ENCODE assay signal across 25 mouse cellular contexts in the genomic region with DNA sequence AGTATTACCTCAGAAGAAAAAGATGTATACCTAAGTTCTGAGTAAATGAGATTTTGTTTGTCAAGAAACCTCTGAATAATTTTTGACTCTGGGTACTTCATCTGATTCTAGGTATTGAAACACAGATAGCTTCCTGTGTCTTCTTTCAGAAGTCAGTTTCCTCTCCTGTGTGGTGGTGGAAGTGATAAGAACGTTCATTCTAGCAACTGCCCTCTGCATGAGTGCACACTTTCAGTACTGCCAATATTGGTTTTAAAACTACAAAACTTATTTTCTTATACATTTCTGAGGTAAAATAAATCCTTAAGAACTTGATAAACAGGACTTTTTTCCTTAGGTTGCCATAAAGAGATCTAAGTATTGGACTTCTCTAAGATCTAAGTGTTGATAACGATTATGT.
DNase-seq lines count a peak whose midpoint lies in the region; ATAC-seq lines count a peak whose summit lies in the region.
"Had no signal": no experiment of that assay in that cellular context is flagged by ENCODE, and none has a peak within 500 bp of the region (broad histone marks: within the 10 kb centered on the region; RNA-seq: fewer than 3 reads in every experiment).

No protein-coding gene starts in this region.

- ATAC-seq in CD4-positive, CD25-positive, alpha-beta regulatory T cell, adult 4 months, result peak; percentile 85
- peak; percentile 76 for ATAC-seq in common myeloid progenitor, adult 5-6 weeks (replicated peaks; ENCODE audit: low read depth, poor library complexity, severe bottlenecking)
- peak; percentile 79 for ATAC-seq in megakaryocyte-erythroid progenitor cell, adult 5-6 weeks (replicated peaks; ENCODE audit: low FRiP score, low TSS enrichment, poor library complexity, severe bottlenecking)
- no peak for ATAC-seq in hindbrain, embryonic 13.5 days (ENCODE audit: low FRiP score)
- no peak for ATAC-seq in midbrain, embryonic 11.5 days (ENCODE audit: low FRiP score)
- ATAC-seq: forebrain, embryonic 14.5 days; hindbrain, embryonic 16.5 days; intestine, postnatal 0 days; Patski had no signal

- no peaks in the 10 kb centered on the region for H3K4me1 ChIP-seq in hindbrain, embryonic 13.5 days (replicated peaks)
- H3K4me1 ChIP-seq in midbrain, embryonic 11.5 days (ENCODE audit: control insufficient read depth, insufficient read depth, low read length), result no peaks in the 10 kb centered on the region
- H3K4me1 ChIP-seq: limb, embryonic 15.5 days had no signal

- no peak overlapping the region for H3K4me3 ChIP-seq in hindbrain, embryonic 13.5 days
- H3K4me3 ChIP-seq in midbrain, embryonic 11.5 days (ENCODE audit: low read depth, low read length), result no peak overlapping the region
- H3K4me3 ChIP-seq: left cerebral cortex, adult 2 months; limb, embryonic 15.5 days; midbrain, embryonic 10.5 days had no signal

- no peak overlapping the region for H3K27ac ChIP-seq in hindbrain, embryonic 13.5 days
- no peak overlapping the region for H3K27ac ChIP-seq in midbrain, embryonic 11.5 days (ENCODE audit: low read depth, low read length)
- H3K27ac ChIP-seq: left cerebral cortex, adult 2 months; limb, embryonic 15.5 days; midbrain, embryonic 10.5 days had no signal

- no peak overlapping the region for H3K9ac ChIP-seq in hindbrain, embryonic 13.5 days
- no peak overlapping the region for H3K9ac ChIP-seq in midbrain, embryonic 11.5 days (ENCODE audit: low read length)
- H3K9ac ChIP-seq: limb, embryonic 15.5 days; lung, embryonic 14.5 days had no signal

- H3K4me2 ChIP-seq in hindbrain, embryonic 13.5 days, result no peak overlapping the region
- H3K4me2 ChIP-seq in midbrain, embryonic 11.5 days, result no peak overlapping the region
- H3K4me2 ChIP-seq: heart, embryonic 11.5 days; limb, embryonic 15.5 days; lung, embryonic 14.5 days had no signal

- WGBS in hindbrain, embryonic 13.5 days, result 87% methylated on average over 2 of the region's 2 CpGs
- 82% methylated on average over 2 of the region's 2 CpGs for WGBS in midbrain, embryonic 11.5 days

- DNase-seq in 416B (ENCODE audit: low read depth), result peak; percentile 31
- no peak for DNase-seq in midbrain, embryonic 11.5 days (ENCODE audit: low spot score, missing footprints)
- no peak for DNase-seq in gastrocnemius, postnatal 10 days
- DNase-seq: adrenal gland, postnatal 25 days; B cell, adult 2 months; cerebellum, adult 8-10 months; cerebellum, postnatal 36 days; heart, adult 11 months; left cerebral cortex, postnatal 4 days; lung, embryonic 14.5 days; right cerebral cortex, postnatal 14 days; spleen, adult 18-20 months; thymus, postnatal 25 days had no signal

- H3K9me3 ChIP-seq in hindbrain, embryonic 13.5 days, result no peaks in the 10 kb centered on the region
- no peaks in the 10 kb centered on the region for H3K9me3 ChIP-seq in midbrain, embryonic 11.5 days (ENCODE audit: control insufficient read depth, low read length)
- H3K9me3 ChIP-seq: limb, embryonic 15.5 days; midbrain, embryonic 10.5 days had no signal

- H3K36me3 ChIP-seq in hindbrain, embryonic 13.5 days, result no peaks in the 10 kb centered on the region
- H3K36me3 ChIP-seq in midbrain, embryonic 11.5 days (ENCODE audit: control insufficient read depth, insufficient read depth, low read length), result no peaks in the 10 kb centered on the region
- H3K36me3 ChIP-seq: limb, embryonic 15.5 days; midbrain, embryonic 10.5 days had no signal

- no peaks in the 10 kb centered on the region for H3K27me3 ChIP-seq in hindbrain, embryonic 13.5 days
- H3K27me3 ChIP-seq in midbrain, embryonic 11.5 days (ENCODE audit: control insufficient read depth, insufficient read depth, low read length), result no peaks in the 10 kb centered on the region
- H3K27me3 ChIP-seq: limb, embryonic 15.5 days; Patski had no signal

Comparison
In these comparisons a context has a peak if more than half of its experiments do, and no peak if none do; other contexts are left out.
1. ATAC-seq: peak in CD4-positive, CD25-positive, alpha-beta regulatory T cell, adult 4 months (single experiment), common myeloid progenitor, adult 5-6 weeks (single experiment) and megakaryocyte-erythroid progenitor cell, adult 5-6 weeks (single experiment); none in hindbrain, embryonic 13.5 days (single experiment) and midbrain, embryonic 11.5 days (single experiment).